Mouse (Mus musculus) activated CD4-positive, CD25-positive, alpha-beta regulatory T cell, adult 4 months (primary cell): ENCODE results near the gene Ddx49. TPM values are rescaled to one million over a fixed set of nuclear protein-coding genes. Genes with fewer than 3 reads are reported as not detected.

Experiments
- ATAC-seq: one replicate; pipeline ENCODE4 v1.8.0; 2017
- polyA plus RNA-seq, 2 experiments: library from polyadenylated mRNA; unstranded; fragments of 100-300 nt; shearing (Covaris generic); gene quantifications; one replicate each; pipeline ENCODE4 v1.2.1; 2017

The Ddx49 gene
- polyA plus RNA-seq, 2 experiments from 2014 or later, result 44.3 to 46.8 TPM

DNA sequence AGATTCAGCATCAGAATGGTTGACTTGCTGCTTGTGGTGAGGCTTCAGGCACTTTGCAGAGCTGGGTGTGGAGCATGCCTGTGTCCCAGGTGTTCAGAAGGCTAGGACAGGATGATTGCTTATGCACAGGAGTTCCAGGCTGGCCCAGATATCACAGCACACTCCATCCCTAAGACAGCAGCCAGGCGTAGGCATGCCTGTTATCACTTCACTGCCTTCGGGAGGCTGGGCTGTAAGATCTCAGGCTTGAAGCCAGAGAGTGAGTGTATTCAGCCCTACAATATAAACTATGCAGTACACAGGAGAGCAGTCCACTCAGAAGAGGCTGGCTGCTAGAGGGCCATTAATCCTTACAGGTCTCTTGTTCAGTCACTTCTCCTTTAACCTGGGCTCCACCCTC lies 43.2 kb downstream of the Ddx49 start:
- ATAC-seq, result no peak

GRCm38 (mm10) chr8:70258600-70258999 lies 43.7 kb downstream of the Ddx49 start:
- ATAC-seq, result no peak

GRCm38 (mm10) chr8:70257456-70257855 lies 44.8 kb downstream of the Ddx49 start:
- ATAC-seq, result no peak

- ATAC-seq, result no peak
Measured at GRCm38 (mm10) chr8:70254628-70255027, 47.7 kb downstream of the Ddx49 start.

GRCm38 (mm10) chr8:70247841-70248240 lies 54.4 kb downstream of the Ddx49 start:
- ATAC-seq, result no peak

GRCm38 (mm10) chr8:70246622-70247021 lies 55.7 kb downstream of the Ddx49 start:
- ATAC-seq, result no peak

Other genes starting within 250 kb of the Ddx49 start
- gene Tm6sf2, start 229.6 kb downstream of the Ddx49 start, polyA plus RNA-seq, result under 1 TPM; 0.34 to 0.69 TPM
- not detected for gene Hapln4, start 219.0 kb downstream of the Ddx49 start, polyA plus RNA-seq
- not detected for gene Ncan, start 181.6 kb downstream of the Ddx49 start, polyA plus RNA-seq
- 10 to 100 TPM; 34.3 to 56.0 TPM for gene Nr2c2ap, start 171.2 kb downstream of the Ddx49 start, polyA plus RNA-seq
- 10 to 100 TPM; 36.2 to 58.5 TPM for gene Rfxank, start 163.3 kb downstream of the Ddx49 start, polyA plus RNA-seq
- 100 to 1,000 TPM in 1 of 2 experiments, 10 to 100 TPM in 1; 98.5 to 112 TPM for gene Borcs8, start 163.0 kb downstream of the Ddx49 start, polyA plus RNA-seq
- not detected for gene Mef2b, start 162.8 kb downstream of the Ddx49 start, polyA plus RNA-seq
- gene Tmem161a, start 130.1 kb downstream of the Ddx49 start, polyA plus RNA-seq, result 10 to 100 TPM; 17.4 to 27.3 TPM
- gene Slc25a42, start 90.2 kb downstream of the Ddx49 start, polyA plus RNA-seq, result 1 to 10 TPM; 4.9 to 6.3 TPM
- 10 to 100 TPM; 18.7 to 23.3 TPM for gene Sugp2, start 68.3 kb downstream of the Ddx49 start, polyA plus RNA-seq
- 1 to 10 TPM; 6.6 to 7.6 TPM for gene Armc6, start 68.0 kb downstream of the Ddx49 start, polyA plus RNA-seq
- under 1 TPM in 1 of 2 experiments, not detected in 1; 0.66 TPM for gene Homer3, start 19.7 kb downstream of the Ddx49 start, polyA plus RNA-seq
- gene Cope, start within 50 bp of the Ddx49 start, polyA plus RNA-seq, result 100 to 1,000 TPM; 312 to 332 TPM
- not detected for gene Cers1, start 13.3 kb upstream of the Ddx49 start, polyA plus RNA-seq
- under 1 TPM in 1 of 2 experiments, not detected in 1; 0.79 TPM for gene Gdf1, start 27.3 kb upstream of the Ddx49 start, polyA plus RNA-seq
- gene Upf1, start 50.8 kb upstream of the Ddx49 start, polyA plus RNA-seq, result 10 to 100 TPM; 12.1 to 15.3 TPM
- gene Comp, start 71.1 kb upstream of the Ddx49 start, polyA plus RNA-seq, result under 1 TPM in 1 of 2 experiments, not detected in 1; 0.95 TPM
- 1 to 10 TPM; 7.1 to 8.4 TPM for gene Crtc1, start 137.1 kb upstream of the Ddx49 start, polyA plus RNA-seq
- gene Klhl26, start 174.5 kb upstream of the Ddx49 start, polyA plus RNA-seq, result 1 to 10 TPM; 7.2 to 9.5 TPM
- gene Tmem59l, start 184.9 kb upstream of the Ddx49 start, polyA plus RNA-seq, result under 1 TPM in 1 of 2 experiments, not detected in 1; 0.22 TPM
- not detected for gene Crlf1, start 190.7 kb upstream of the Ddx49 start, polyA plus RNA-seq
- 10 to 100 TPM; 89.0 to 95.4 TPM for gene Rex1bd, start 204.3 kb upstream of the Ddx49 start, polyA plus RNA-seq
- 1,000 to 10,000 TPM; 3,631 to 4,013 TPM for gene Uba52, start 208.3 kb upstream of the Ddx49 start, polyA plus RNA-seq
- 100 to 1,000 TPM; 131 to 163 TPM for gene Fkbp8, start 225.2 kb upstream of the Ddx49 start, polyA plus RNA-seq
- 100 to 1,000 TPM; 176 to 180 TPM for gene Kxd1, start 225.5 kb upstream of the Ddx49 start, polyA plus RNA-seq
- 10 to 100 TPM; 27.8 to 35.2 TPM for gene Ell, start 237.0 kb upstream of the Ddx49 start, polyA plus RNA-seq